Mouse (Mus musculus) gastrocnemius, adult 8-10 months (tissue): Measurements from ENCODE around the gene Pld1. TPM values are rescaled to one million over a fixed set of nuclear protein-coding genes. Genes with fewer than 3 reads are reported as not detected.

Source experiments
- DNase-seq, 2 experiments: peaks; one replicate each; pipeline ENCODE4 v3.0.0; 2022; ENCODE audit warnings: low spot score in 2 of 2
- total RNA-seq, 4 experiments: library from RNA; stranded (reverse); gene quantifications; 2 replicates each; pipeline ENCODE4 v1.2.4; 2022

Gene Pld1
- total RNA-seq, 4 experiments from 2014 or later, result 2.5 to 6.8 (median 3.7) TPM

GRCm38 (mm10) chr3:28149656-28150256 is 211.3 kb downstream of the Pld1 start:
- DNase-seq, result no peak

DNA sequence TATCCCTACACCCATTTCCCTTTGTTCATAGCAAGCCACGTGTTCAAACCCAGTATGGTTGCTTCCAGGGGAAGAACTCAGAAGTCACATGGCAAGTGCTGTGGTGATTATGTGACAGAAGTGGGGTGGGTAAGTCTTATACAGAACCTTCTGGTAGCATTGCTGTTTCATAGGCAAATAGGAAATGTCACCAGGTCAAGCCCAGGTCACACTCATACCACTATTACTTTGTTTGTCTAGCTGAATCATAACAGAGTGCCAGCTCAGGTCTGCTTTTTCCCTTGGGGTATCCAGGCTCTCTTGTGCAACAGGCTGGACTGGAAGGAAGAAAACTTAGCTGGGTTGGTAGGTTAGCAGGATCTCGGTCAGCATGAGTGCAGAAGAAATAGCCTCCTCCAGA is 219.5 kb downstream of the Pld1 start:
- no peak for DNase-seq

DNA sequence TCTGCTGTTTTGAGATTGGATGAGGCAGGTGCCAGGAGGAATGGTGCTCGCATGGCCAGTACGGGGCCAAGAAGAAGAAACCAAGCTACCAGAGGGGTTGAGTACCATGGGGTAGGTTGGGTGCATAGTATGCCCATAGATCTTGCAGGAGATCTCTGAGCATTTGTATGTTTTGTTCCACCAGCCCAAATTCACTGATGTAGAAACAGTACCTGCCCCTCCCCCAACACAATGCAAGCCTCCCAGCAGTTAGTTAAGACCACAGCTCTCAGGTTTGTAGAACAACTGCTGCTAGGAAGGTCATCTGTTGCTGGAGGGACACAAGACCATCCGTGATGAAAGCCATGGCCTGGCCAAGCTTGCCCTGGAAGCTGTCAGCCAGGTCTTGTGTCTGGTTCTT is 220.4 kb downstream of the Pld1 start:
- no peak for DNase-seq

DNA sequence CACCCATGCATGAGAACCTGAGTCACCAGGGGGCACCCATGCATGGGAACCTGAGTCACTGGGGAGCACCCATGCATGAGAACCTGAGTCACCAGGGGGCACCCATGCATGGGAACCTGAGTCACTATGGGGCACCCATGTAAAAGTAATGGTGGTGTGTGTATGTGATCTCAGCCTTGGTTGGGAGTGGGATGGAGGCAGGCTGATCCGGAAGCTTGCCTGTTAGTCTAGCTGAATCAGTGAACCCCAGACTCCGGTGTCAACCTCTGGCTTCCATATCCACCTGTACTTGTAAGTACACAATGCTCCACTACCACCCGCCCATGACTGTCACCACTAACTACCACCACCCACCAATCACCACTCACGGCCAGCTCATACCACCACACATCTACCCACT is 223.9 kb downstream of the Pld1 start:
- no peak for DNase-seq

DNA sequence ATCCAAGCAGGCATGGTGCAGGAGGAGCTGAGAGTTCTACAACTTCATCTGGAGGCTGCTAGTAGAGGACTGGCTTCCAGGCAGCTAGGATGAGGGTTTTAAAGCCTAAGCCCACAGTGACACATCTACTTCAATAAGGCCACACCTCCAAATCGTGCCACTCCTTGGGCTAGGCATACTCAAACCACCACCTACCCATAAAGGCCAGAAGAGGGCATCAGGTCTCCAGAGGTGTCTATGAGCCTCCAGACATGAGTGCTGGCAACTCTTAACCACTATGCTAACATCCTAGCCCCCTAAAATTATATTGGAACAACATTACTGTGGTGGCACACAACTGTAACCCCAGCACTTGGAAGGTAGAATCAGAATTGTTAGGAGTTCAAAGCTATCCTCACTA is 226.2 kb downstream of the Pld1 start:
- DNase-seq, result no peak

- DNase-seq, result peak; percentile 17 to 33
Observed at GRCm38 (mm10) chr3:28165598-28165997, 227.1 kb downstream of the Pld1 start.

DNA sequence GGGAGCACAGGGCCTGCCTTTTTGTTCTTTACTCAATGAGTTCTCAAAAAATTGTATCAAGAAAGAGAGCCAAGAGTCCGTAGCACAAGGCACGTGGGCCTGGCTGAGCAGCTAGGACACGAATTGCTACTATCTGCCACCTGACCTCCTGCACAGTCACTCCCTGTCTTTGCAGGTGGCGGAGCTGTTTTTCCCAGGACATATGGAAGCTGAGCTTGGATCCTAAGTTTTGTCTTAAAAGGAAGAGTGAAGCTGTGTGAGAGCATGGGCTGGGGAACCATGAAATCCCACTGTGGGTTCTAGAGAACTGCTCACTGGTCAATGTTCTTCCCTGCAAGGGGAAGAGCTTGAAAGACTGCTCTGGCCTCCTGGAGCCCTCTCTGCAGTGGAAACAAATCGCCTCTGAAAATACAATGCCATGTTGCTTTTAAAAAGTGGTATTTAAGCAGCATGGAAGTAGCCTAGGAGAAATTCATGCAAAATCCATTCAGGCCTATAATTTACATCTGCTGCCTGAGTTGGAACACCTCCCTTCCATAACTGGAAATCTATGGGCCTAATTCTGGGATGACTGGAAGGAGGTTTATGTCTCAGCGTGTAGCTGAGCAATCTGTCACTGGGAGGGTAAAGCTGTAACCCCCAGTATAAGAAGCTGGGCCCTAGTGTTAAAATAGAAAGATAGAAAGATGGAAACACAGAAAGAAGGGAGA is 229.5 kb downstream of the Pld1 start:
- DNase-seq, result no peak

DNA sequence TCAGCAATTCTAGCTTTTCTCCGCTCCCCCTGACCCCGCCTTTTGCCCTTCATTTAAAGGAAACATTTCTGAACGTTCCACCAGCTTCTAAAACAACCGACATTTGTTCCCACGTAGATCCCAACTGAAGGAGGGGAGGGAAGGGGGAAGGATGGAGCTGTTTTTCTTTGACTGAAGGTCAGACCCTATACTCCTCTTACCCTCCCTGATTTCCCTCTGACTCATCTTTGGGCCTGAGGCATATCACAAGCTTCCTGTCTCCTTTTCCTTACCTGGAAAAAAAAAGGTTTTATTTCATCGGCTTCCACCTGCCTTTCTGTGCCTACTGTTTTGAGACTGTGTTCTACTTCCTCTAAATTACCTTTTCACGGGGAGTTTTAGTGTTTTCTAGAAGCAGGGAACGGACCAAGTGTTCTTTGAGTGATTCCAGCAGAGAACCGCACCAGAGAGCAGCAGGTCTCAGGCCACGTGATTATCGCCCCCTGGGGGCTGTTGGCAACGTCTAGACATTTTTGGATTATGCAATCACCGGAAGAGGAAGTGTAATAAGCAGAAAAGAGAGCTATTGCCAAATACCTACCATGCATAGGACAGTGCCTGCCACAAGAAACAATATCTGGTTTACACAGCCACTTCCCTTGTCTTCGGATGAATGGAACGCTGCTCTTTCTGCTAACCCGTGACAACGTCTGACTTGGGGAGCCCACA is 232.6 kb downstream of the Pld1 start:
- peak; percentile 23 to 47 for DNase-seq

DNA sequence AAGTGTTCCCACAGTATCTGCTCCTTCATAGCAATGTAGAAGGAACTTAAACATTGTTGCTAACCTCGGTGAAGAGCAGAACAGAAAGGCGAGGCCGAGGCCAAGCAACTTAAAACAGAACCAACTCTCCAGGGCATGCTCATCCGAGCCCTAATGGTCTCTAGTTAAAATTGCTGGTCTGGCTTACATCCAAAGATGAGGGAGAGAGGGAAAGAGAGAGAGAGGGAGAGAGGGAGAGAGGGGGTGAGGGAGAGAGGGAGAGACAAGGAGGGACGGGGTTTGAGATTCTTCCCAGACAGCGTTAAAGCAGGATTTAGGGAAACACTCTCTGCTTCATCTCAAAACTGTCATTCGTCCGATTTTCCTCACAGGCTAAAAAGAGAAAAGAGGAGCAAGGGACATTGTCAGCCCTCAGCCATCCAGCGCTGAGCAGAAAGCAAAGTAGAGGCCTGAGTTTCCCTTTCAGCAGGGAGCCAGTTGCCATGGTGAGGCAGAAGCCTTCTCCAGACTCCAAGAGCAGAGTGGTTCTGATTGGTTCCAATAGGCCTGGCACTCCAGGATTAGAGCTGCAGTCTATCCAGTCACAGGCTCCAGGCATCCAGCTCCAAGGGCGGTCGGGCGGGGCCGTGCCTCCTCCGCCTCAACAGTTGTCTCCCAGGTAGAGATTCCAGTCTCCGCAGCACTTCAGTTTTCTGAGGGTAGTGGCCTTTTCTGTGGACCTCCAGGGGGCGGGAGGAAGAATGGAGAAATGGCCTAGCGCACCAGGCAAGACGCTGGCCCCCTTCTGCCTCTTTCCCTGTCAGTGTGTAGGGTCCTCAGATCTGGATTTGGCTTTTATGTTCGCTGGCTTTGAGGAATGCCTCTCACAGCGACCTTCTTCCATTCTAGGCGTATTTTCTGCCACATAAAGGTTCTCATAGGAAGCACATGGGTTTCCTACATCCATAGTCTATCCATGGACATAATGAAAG is 237.8 kb downstream of the Pld1 start:
- no peak for DNase-seq

DNA sequence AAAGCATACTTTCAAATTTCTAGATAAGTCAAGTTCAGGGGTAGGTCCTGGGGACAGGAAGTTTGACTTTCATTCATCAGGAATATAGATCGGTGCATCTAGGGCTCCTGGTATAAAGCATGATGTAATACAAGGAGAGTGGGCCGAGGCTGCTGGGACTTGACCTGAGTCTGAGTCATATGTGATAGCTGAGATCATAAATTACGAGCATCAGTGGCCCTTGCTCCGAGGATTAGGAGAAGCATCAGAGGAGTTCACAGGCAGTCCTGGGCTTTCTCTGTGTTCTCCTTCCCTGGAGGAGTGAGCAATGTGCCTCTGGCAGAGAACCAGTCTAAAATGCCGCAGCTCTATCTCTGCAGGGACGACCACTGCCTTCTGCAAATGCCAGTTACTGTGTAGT is 239.8 kb downstream of the Pld1 start:
- no peak for DNase-seq

Other genes with a start within 250 kb of the Pld1 start
- gene Fndc3b, start 227.4 kb upstream of the Pld1 start, total RNA-seq, result 10 to 100 TPM in 3 of 4 experiments, 1 to 10 TPM in 1; 9.2 to 12.6 (median 11.2) TPM
- not detected for gene Tmem212, start 42.3 kb upstream of the Pld1 start, total RNA-seq